Mouse (Mus musculus): ENCODE results near the gene Vwa5b1.

GRCm38 (mm10) chr4:138682760-138683159 is 47.1 kb upstream of the Vwa5b1 start:
- TF ChIP-seq CTCF (IDR thresholded peaks at IDR 0.05) (no peak), EP300 (IDR thresholded peaks at IDR 0.05) (no peak)
